ENCODE assay signal across 29 mouse cellular contexts in genomic region chr19:54838231-54838630, GRCm38 (mm10).
A peak's percentile ranks its signal among the peaks of the same experiment; 100 is the strongest.
DNase-seq lines count a peak whose midpoint lies in the region; ATAC-seq and TF ChIP-seq lines count a peak whose summit lies in the region.
"Had no signal": no experiment of that assay in that cellular context is flagged by ENCODE, and none has a peak within 500 bp of the region (broad histone marks: within the 10 kb centered on the region; RNA-seq: fewer than 3 reads in every experiment).

No protein-coding gene starts in this region.

- H3K9ac ChIP-seq in forebrain, embryonic 15.5 days (replicated peaks) = no peak overlapping the region
- H3K9ac ChIP-seq in forebrain, embryonic 11.5 days (ENCODE audit: low read length) = no peak overlapping the region
- H3K9ac ChIP-seq in lung, embryonic 14.5 days = no peak overlapping the region
- H3K9ac ChIP-seq: embryonic facial prominence, embryonic 12.5 days; embryonic facial prominence, embryonic 15.5 days; heart, embryonic 12.5 days; heart, embryonic 15.5 days; hindbrain, embryonic 13.5 days; intestine, embryonic 15.5 days had no signal

- DNase-seq in forebrain, embryonic 11.5 days (ENCODE audit: low spot score) = no peak
- DNase-seq in lung, embryonic 14.5 days = peak; percentile 1
- DNase-seq in lung, adult 2 months = no peak
- peak; percentile 24 for DNase-seq in brain, embryonic 18.5 days (ENCODE audit: low read depth, low spot score)
- no peak for DNase-seq in layer of hippocampus, adult 8-10 months (ENCODE audit: low spot score in 2 of 2)
- DNase-seq: adrenal gland, adult 2 months; adrenal gland, postnatal 14 days; B cell, adult 2 months; cerebellum, adult 11 months; cerebellum, adult 2 months; cerebellum, adult 9-11 months; cerebellum, postnatal 25 days; gastrocnemius, postnatal 25 days; heart, adult 18-20 months; heart, postnatal 10 days; heart, postnatal 36 days; kidney, adult 11 months; kidney, adult 8-10 months had no signal

- H3K4me1 ChIP-seq in forebrain, embryonic 15.5 days = 0 out of 2 replicates have a peak, but pooled peaks cover 3% of the 10 kb centered on the region
- no peaks in the 10 kb centered on the region for H3K4me1 ChIP-seq in forebrain, embryonic 11.5 days (replicated peaks; ENCODE audit: control insufficient read depth, insufficient read depth, low read length)
- H3K4me1 ChIP-seq in lung, embryonic 14.5 days (ENCODE audit: insufficient read depth) = no peaks in the 10 kb centered on the region
- H3K4me1 ChIP-seq in lung, adult 2 months (ENCODE audit: control insufficient read depth, insufficient read depth, low read length) = no peaks in the 10 kb centered on the region
- H3K4me1 ChIP-seq: embryonic facial prominence, embryonic 12.5 days; embryonic facial prominence, embryonic 15.5 days; heart, embryonic 12.5 days; heart, embryonic 15.5 days; hindbrain, embryonic 10.5 days; hindbrain, embryonic 13.5 days; intestine, embryonic 15.5 days had no signal

- no peak overlapping the region for H3K4me3 ChIP-seq in forebrain, embryonic 15.5 days
- no peak overlapping the region for H3K4me3 ChIP-seq in forebrain, embryonic 11.5 days (ENCODE audit: low read depth, low read length)
- H3K4me3 ChIP-seq in lung, embryonic 14.5 days (ENCODE audit: low read depth, low read length) = no peak overlapping the region
- H3K4me3 ChIP-seq in lung, adult 2 months (replicated peaks; ENCODE audit: extremely low read depth, low read depth, low read length) = no peak overlapping the region
- H3K4me3 ChIP-seq: embryonic facial prominence, embryonic 12.5 days; embryonic facial prominence, embryonic 15.5 days; heart, embryonic 12.5 days; heart, embryonic 15.5 days; hindbrain, embryonic 10.5 days; hindbrain, embryonic 13.5 days; intestine, embryonic 15.5 days had no signal

- 0 out of 2 replicates have a peak, but pooled peaks have one; percentile 16 for ATAC-seq in forebrain, embryonic 15.5 days (replicated peaks)
- no peak for ATAC-seq in forebrain, embryonic 11.5 days (replicated peaks; ENCODE audit: low FRiP score)
- no peak for ATAC-seq in lung, embryonic 14.5 days (ENCODE audit: insufficient read depth)
- ATAC-seq: hindbrain, embryonic 16.5 days; intestine, embryonic 15.5 days had no signal

- no peak overlapping the region for H3K4me2 ChIP-seq in forebrain, embryonic 15.5 days (replicated peaks)
- H3K4me2 ChIP-seq in forebrain, embryonic 11.5 days (ENCODE audit: low read depth, low read length, severe bottlenecking) = no peak overlapping the region
- no peak overlapping the region for H3K4me2 ChIP-seq in lung, embryonic 14.5 days
- H3K4me2 ChIP-seq: embryonic facial prominence, embryonic 12.5 days; embryonic facial prominence, embryonic 15.5 days; heart, embryonic 12.5 days; heart, embryonic 15.5 days; hindbrain, embryonic 13.5 days; intestine, embryonic 15.5 days had no signal

- TF ChIP-seq CTCF in lung, embryonic 14.5 days (IDR thresholded peaks at IDR 0.05; ENCODE audit: low read depth) = no peak
- TF ChIP-seq CTCF in lung, adult 2 months (IDR thresholded peaks at IDR 0.05; ENCODE audit: insufficient read depth, low read length) = no peak

- WGBS in forebrain, embryonic 15.5 days = 72% methylated on average over 3 of the region's 3 CpGs
- 87% methylated on average over 3 of the region's 3 CpGs for WGBS in forebrain, embryonic 11.5 days
- WGBS in lung, embryonic 14.5 days = 58% methylated on average over 3 of the region's 3 CpGs
- 72% methylated on average over 3 of the region's 3 CpGs for WGBS in lung, adult 2 months

- no peaks in the 10 kb centered on the region for H3K27me3 ChIP-seq in forebrain, embryonic 15.5 days
- H3K27me3 ChIP-seq in forebrain, embryonic 11.5 days (ENCODE audit: control insufficient read depth, insufficient read depth, low read length) = no peaks in the 10 kb centered on the region
- no peaks in the 10 kb centered on the region for H3K27me3 ChIP-seq in lung, embryonic 14.5 days (ENCODE audit: insufficient read depth, low read length)
- H3K27me3 ChIP-seq: CH12.LX; embryonic facial prominence, embryonic 12.5 days; embryonic facial prominence, embryonic 15.5 days; heart, embryonic 12.5 days; heart, embryonic 15.5 days; hindbrain, embryonic 13.5 days; intestine, embryonic 15.5 days had no signal

- no peaks in the 10 kb centered on the region for H3K9me3 ChIP-seq in forebrain, embryonic 15.5 days
- no peaks in the 10 kb centered on the region for H3K9me3 ChIP-seq in forebrain, embryonic 11.5 days (ENCODE audit: control insufficient read depth, low read length)
- no peaks in the 10 kb centered on the region for H3K9me3 ChIP-seq in lung, embryonic 14.5 days (ENCODE audit: low read depth, low read length)
- H3K9me3 ChIP-seq: embryonic facial prominence, embryonic 12.5 days; embryonic facial prominence, embryonic 15.5 days; G1E; heart, embryonic 12.5 days; heart, embryonic 15.5 days; hindbrain, embryonic 10.5 days; hindbrain, embryonic 13.5 days; intestine, embryonic 15.5 days had no signal

- no peak overlapping the region for H3K27ac ChIP-seq in forebrain, embryonic 15.5 days (replicated peaks)
- no peak overlapping the region for H3K27ac ChIP-seq in forebrain, embryonic 11.5 days (ENCODE audit: low read depth, low read length)
- H3K27ac ChIP-seq in lung, embryonic 14.5 days (ENCODE audit: low read depth) = no peak overlapping the region
- H3K27ac ChIP-seq: embryonic facial prominence, embryonic 12.5 days; embryonic facial prominence, embryonic 15.5 days; heart, embryonic 15.5 days; hindbrain, embryonic 10.5 days; hindbrain, embryonic 13.5 days; intestine, embryonic 15.5 days had no signal

- no peak for TF ChIP-seq POLR2A in lung, adult 2 months (IDR thresholded peaks at IDR 0.05; ENCODE audit: borderline replicate concordance, extremely low read depth, low read depth, low read length)

- no peaks in the 10 kb centered on the region for H3K36me3 ChIP-seq in forebrain, embryonic 15.5 days
- H3K36me3 ChIP-seq in forebrain, embryonic 11.5 days (ENCODE audit: control insufficient read depth, insufficient read depth, low read length) = no peaks in the 10 kb centered on the region
- H3K36me3 ChIP-seq in lung, embryonic 14.5 days (ENCODE audit: insufficient read depth) = no peaks in the 10 kb centered on the region
- H3K36me3 ChIP-seq: embryonic facial prominence, embryonic 12.5 days; embryonic facial prominence, embryonic 15.5 days; G1E; heart, embryonic 12.5 days; heart, embryonic 15.5 days; hindbrain, embryonic 10.5 days; hindbrain, embryonic 13.5 days; intestine, embryonic 15.5 days had no signal

Comparison
In these comparisons a context has a peak if more than half of its experiments do, and no peak if none do; other contexts are left out.
1. DNase-seq: peak in lung, embryonic 14.5 days (single experiment) and brain, embryonic 18.5 days (single experiment); none in forebrain, embryonic 11.5 days (single experiment), lung, adult 2 months (single experiment) and layer of hippocampus, adult 8-10 months (0 of 2).